Mouse (Mus musculus) CH12.LX (cell line): ENCODE results near the gene Gm47996. TPM values are rescaled to one million over a fixed set of nuclear protein-coding genes. Genes with fewer than 3 reads are reported as not detected.

ENCODE experiments used
- DNase-seq: peaks from one replicate; pipeline ENCODE4 v3.0.0-alpha.2; 2013; ENCODE audit errors: extremely low read depth
- H3K27ac ChIP-seq: 2 replicates; pipeline ENCODE4 v1.5.1; 2012; ENCODE audit warnings: low read depth, mild to moderate bottlenecking, control low read depth, moderate library complexity; ENCODE audit not compliant: insufficient read depth
- H3K27me3 ChIP-seq: replicated peaks from 2 replicates; pipeline ENCODE3; 2012; ENCODE audit warnings: inconsistent platforms
- H3K36me3 ChIP-seq, 2 experiments: replicated peaks in 1 of 2; 2 replicates each; pipeline versions ENCODE3 to v1.6.1; 2012; ENCODE audit warnings: inconsistent platforms in 1 of 2, low read length in 1 of 2, mild to moderate bottlenecking in 1 of 2, mixed read lengths in 1 of 2, moderate library complexity in 1 of 2; ENCODE audit not compliant: control insufficient read depth in 1 of 2, insufficient read depth in 1 of 2
- H3K4me1 ChIP-seq, 2 experiments: 2 replicates each; pipeline ENCODE4 v1.6.1; 2012; ENCODE audit warnings: inconsistent platforms in 1 of 2, moderate library complexity in 1 of 2; ENCODE audit not compliant: insufficient read depth in 2 of 2, control insufficient read depth in 1 of 2
- H3K4me2 ChIP-seq: 2 replicates; pipeline ENCODE4 v1.6.1; 2012; ENCODE audit warnings: low read depth, mild to moderate bottlenecking, control low read depth; ENCODE audit not compliant: poor library complexity, insufficient read depth, severe bottlenecking
- H3K4me3 ChIP-seq, 3 experiments: fragments of 150-350 bp in 1 of 3; sonication (generic) in 1 of 3; replicated peaks in 1 of 3; 2 replicates each; pipeline versions ENCODE3 to v1.5.1; 2011 to 2012; ENCODE audit warnings: low read depth in 2 of 3, low read length in 2 of 3, mild to moderate bottlenecking in 2 of 3, moderate library complexity in 2 of 3, control low read depth in 1 of 3, improper control_type of control experiment in 1 of 3, inconsistent platforms in 1 of 3, mixed read lengths in 1 of 3; ENCODE audit not compliant: poor library complexity in 1 of 3
- H3K79me2 ChIP-seq: replicated peaks from 2 replicates; pipeline ENCODE4 v1.6.1; 2012; ENCODE audit warnings: mild to moderate bottlenecking, moderate library complexity; ENCODE audit not compliant: control insufficient read depth, poor library complexity, insufficient read depth, severe bottlenecking; ENCODE audit errors: extremely low read depth
- H3K9ac ChIP-seq: 2 replicates; pipeline ENCODE4 v1.6.1; 2012; ENCODE audit warnings: low read depth, mild to moderate bottlenecking, control low read depth, moderate library complexity; ENCODE audit not compliant: insufficient read depth
- H3K9me3 ChIP-seq: replicated peaks from 2 replicates; pipeline ENCODE3; 2012; ENCODE audit warnings: low read length, inconsistent platforms, mixed read lengths
- CHD1 ChIP-seq: IDR thresholded peaks from 2 replicates; pipeline ENCODE4 v1.6.1; 2012; ENCODE audit warnings: low read depth, low read length, improper control_type of control experiment, inconsistent platforms
- CHD2 ChIP-seq: IDR thresholded peaks from 2 replicates; pipeline ENCODE4 v1.6.1; 2011; ENCODE audit warnings: low read length, improper control_type of control experiment
- CTCF ChIP-seq, 2 experiments: IDR thresholded peaks in 1 of 2; conservative IDR thresholded peaks in 1 of 2; 2 replicates each; pipeline ENCODE4 v1.5.1; 2011 to 2012; ENCODE audit warnings: low read depth in 2 of 2, low read length in 2 of 2, improper control_type of control experiment in 1 of 2, inconsistent platforms in 1 of 2, mild to moderate bottlenecking in 1 of 2, moderate library complexity in 1 of 2
- E2F4 ChIP-seq: IDR thresholded peaks from 2 replicates; pipeline ENCODE4 v1.6.1; 2011; ENCODE audit warnings: low read depth, low read length, improper control_type of control experiment; ENCODE audit not compliant: insufficient replicate concordance
- ELF1 ChIP-seq: IDR thresholded peaks from 2 replicates; pipeline ENCODE4 v1.6.1; 2014; ENCODE audit warnings: low read depth, mild to moderate bottlenecking, inconsistent platforms, low read length, improper control_type of control experiment
- EP300 ChIP-seq: IDR thresholded peaks from 2 replicates; pipeline ENCODE4 v1.6.1; 2011; ENCODE audit warnings: low read length, improper control_type of control experiment
- GABPA ChIP-seq: IDR thresholded peaks from 2 replicates; pipeline ENCODE4 v1.6.1; 2012; ENCODE audit warnings: low read depth, low read length, improper control_type of control experiment, inconsistent platforms; ENCODE audit not compliant: insufficient replicate concordance
- HCFC1 ChIP-seq: IDR thresholded peaks from 2 replicates; pipeline ENCODE4 v1.6.1; 2012; ENCODE audit warnings: low read depth, mild to moderate bottlenecking, inconsistent platforms, low read length, improper control_type of control experiment
- IRF4 ChIP-seq: IDR thresholded peaks from 2 replicates; pipeline ENCODE4 v1.6.1; 2014; ENCODE audit warnings: low read depth, mild to moderate bottlenecking, inconsistent platforms, low read length, improper control_type of control experiment
- JUN ChIP-seq: IDR thresholded peaks from 2 replicates; pipeline ENCODE4 v1.6.1; 2011; ENCODE audit warnings: low read depth, mild to moderate bottlenecking, low read length, improper control_type of control experiment, moderate library complexity; ENCODE audit not compliant: insufficient read depth
- JUND ChIP-seq: conservative IDR thresholded peaks from 2 replicates; pipeline ENCODE4 v1.6.1; 2011; ENCODE audit warnings: low read depth, low read length, improper control_type of control experiment
- KAT2A ChIP-seq: IDR thresholded peaks from 2 replicates; pipeline ENCODE4 v1.6.1; 2012; ENCODE audit warnings: low read length, improper control_type of control experiment, inconsistent platforms; ENCODE audit not compliant: insufficient replicate concordance
- MAX ChIP-seq: IDR thresholded peaks from 2 replicates; pipeline ENCODE4 v1.6.1; 2011; ENCODE audit warnings: low read length, improper control_type of control experiment
- MAZ ChIP-seq: IDR thresholded peaks from 2 replicates; pipeline ENCODE4 v1.6.1; 2012; ENCODE audit warnings: low read depth, mild to moderate bottlenecking, inconsistent platforms, low read length, improper control_type of control experiment, moderate library complexity
- NRF1 ChIP-seq: IDR thresholded peaks from 2 replicates; pipeline ENCODE4 v1.6.1; 2014; ENCODE audit warnings: low read depth, mild to moderate bottlenecking, inconsistent platforms, low read length, improper control_type of control experiment, moderate library complexity
- POLR2AphosphoS2 ChIP-seq: IDR thresholded peaks from 2 replicates; pipeline ENCODE4 v1.6.1; 2011; ENCODE audit warnings: low read depth, low read length, improper control_type of control experiment
- RAD21 ChIP-seq: IDR thresholded peaks from 2 replicates; pipeline ENCODE4 v1.6.1; 2011; ENCODE audit warnings: low read depth, mild to moderate bottlenecking, low read length, improper control_type of control experiment, moderate library complexity
- RCOR1 ChIP-seq: conservative IDR thresholded peaks from 2 replicates; pipeline ENCODE4 v1.6.1; 2012; ENCODE audit warnings: low read depth, mild to moderate bottlenecking, inconsistent platforms, low read length, improper control_type of control experiment
- SIN3A ChIP-seq: IDR thresholded peaks from 2 replicates; pipeline ENCODE4 v1.6.1; 2012; ENCODE audit warnings: low read length, improper control_type of control experiment, inconsistent platforms
- SMC3 ChIP-seq: IDR thresholded peaks from 2 replicates; pipeline ENCODE4 v1.6.1; 2011; ENCODE audit warnings: low read depth, low read length, improper control_type of control experiment
- TCF12 ChIP-seq: IDR thresholded peaks from 2 replicates; pipeline ENCODE4 v1.6.1; 2014; ENCODE audit warnings: low read depth, mild to moderate bottlenecking, inconsistent platforms, low read length, improper control_type of control experiment
- UBTF ChIP-seq: IDR thresholded peaks from 2 replicates; pipeline ENCODE4 v1.6.1; 2012; ENCODE audit warnings: low read depth, mild to moderate bottlenecking, inconsistent platforms, low read length, improper control_type of control experiment, moderate library complexity
- USF2 ChIP-seq: conservative IDR thresholded peaks from 2 replicates; pipeline ENCODE4 v1.6.1; 2011; ENCODE audit warnings: low read depth, low read length, improper control_type of control experiment
- ZC3H11A ChIP-seq: IDR thresholded peaks from 2 replicates; pipeline ENCODE4 v1.6.1; 2012; ENCODE audit warnings: low read depth, mild to moderate bottlenecking, inconsistent platforms, low read length, improper control_type of control experiment
- ZKSCAN1 ChIP-seq: IDR thresholded peaks from 2 replicates; pipeline ENCODE4 v1.6.1; 2012; ENCODE audit warnings: low read depth, inconsistent platforms, low read length, improper control_type of control experiment, borderline replicate concordance
- ZNF384 ChIP-seq: IDR thresholded peaks from 2 replicates; pipeline ENCODE4 v1.6.1; 2012; ENCODE audit warnings: low read depth, low read length, improper control_type of control experiment, inconsistent platforms
- dilution Hi-C: fragments of 300-500 bp; cut with MboI; formaldehyde crosslinking; loops from 2 replicates; pipeline ENCODE4 v1.14.3; 2020; ENCODE audit warnings: low sequenced_read_pairs; ENCODE audit not compliant: extremely low pct_unique_long_range_greater_than_20kb, extremely low pct_ligation_motif_present
- in situ Hi-C: fragments of 300-500 bp; cut with MboI; formaldehyde crosslinking; loops from 3 replicates; pipeline ENCODE4 v1.14.3; 2019; ENCODE audit warnings: low sequenced_read_pairs, low pct_ligation_motif_present, low pct_unique_long_range_greater_than_20kb, mixed read lengths
- polyA plus RNA-seq: library from polyadenylated mRNA; unstranded; fragments of >175 nt; gene quantifications from 2 replicates; pipeline ENCODE4 v1.2.1, GENCODE M21; 2012; ENCODE audit warnings: low read depth; ENCODE audit not compliant: insufficient read length
- total RNA-seq, 2 experiments: library from RNA; depleted of rRNA; stranded (reverse); fragments of 300-350 nt in 1 of 2; fragments of >200 nt in 1 of 2; gene quantifications; 2 replicates each; pipeline ENCODE4 v1.2.3; 2012 to 2014

The Gm47996 gene
- total and polyA plus RNA-seq, 3 experiments: not detected

- Histone ChIP-seq H3K27ac (no peak overlapping the region), H3K27me3 (no peaks in the 10 kb centered on the region), H3K4me3 (no peak overlapping the region), H3K79me2 (no peaks in the 10 kb centered on the region), H3K4me2 (no peak overlapping the region), H3K9me3 (no peaks in the 10 kb centered on the region), H3K9ac (no peak overlapping the region), H3K36me3 (no peaks in the 10 kb centered on the region), H3K4me1 (peaks cover 2 to 22% of the 10 kb centered on the region in 2 experiments; a peak in 2 of 4 replicates)
- no peak for DNase-seq
- in situ Hi-C loops (no loop called here), dilution Hi-C loops (no loop called here)
- TF ChIP-seq USF2 (no peak), CHD2 (no peak), RAD21 (no peak), SMC3 (no peak), RCOR1 (no peak), IRF4 (no peak), HCFC1 (no peak), POLR2AphosphoS2 (no peak), E2F4 (no peak), CTCF (conservative IDR thresholded peaks at IDR 0.05 in 1 of 2, IDR thresholded peaks at IDR 0.05 in 1 of 2; ENCODE audit: low read depth in 2 of 2, low read length in 2 of 2) (no peak), KAT2A (no peak), JUN (no peak), JUND (no peak), UBTF (no peak), MAX (no peak), ZKSCAN1 (no peak), ZNF384 (no peak)
Measured at GRCm38 (mm10) chr1:151215985-151216384, 6.1 kb downstream of the Gm47996 start.

GRCm38 (mm10) chr1:151216417-151216816 is 6.5 kb downstream of the Gm47996 start:
- H3K4me2 ChIP-seq: no peak overlapping the region
- H3K4me1 ChIP-seq: peaks cover 2 to 22% of the 10 kb centered on the region in 2 experiments; a peak in 2 of 4 replicates
- no peak for DNase-seq
- no peaks in the 10 kb centered on the region for H3K79me2 ChIP-seq
- H3K4me3 ChIP-seq: no peak overlapping the region
- dilution Hi-C loops: no loop called here
- no peaks in the 10 kb centered on the region for H3K9me3 ChIP-seq
- no peaks in the 10 kb centered on the region for H3K36me3 ChIP-seq
- TF ChIP-seq ZKSCAN1: no peak
- no peak for TF ChIP-seq IRF4
- no peak for TF ChIP-seq SIN3A
- no peak for TF ChIP-seq CHD1
- TF ChIP-seq KAT2A: no peak
- no peak for TF ChIP-seq ZNF384
- TF ChIP-seq TCF12: no peak
- TF ChIP-seq ZC3H11A: no peak
- no peak for TF ChIP-seq ELF1
- TF ChIP-seq NRF1: no peak
- no peak for TF ChIP-seq GABPA
- no peak for TF ChIP-seq EP300
- TF ChIP-seq MAZ: no peak
- TF ChIP-seq USF2: no peak
- no peak for TF ChIP-seq MAX
- no peak for TF ChIP-seq HCFC1
- no peak for TF ChIP-seq RCOR1
- TF ChIP-seq CHD2: no peak
- in situ Hi-C loops: no loop called here
- H3K9ac ChIP-seq: no peak overlapping the region
- H3K27me3 ChIP-seq: no peaks in the 10 kb centered on the region
- no peak overlapping the region for H3K27ac ChIP-seq
